Mouse (Mus musculus): ENCODE data around the gene Csrp2. TPM values are rescaled to one million over a fixed set of nuclear protein-coding genes. Genes with fewer than 3 reads are reported as not detected.

The Csrp2 gene
- polyA plus RNA-seq, 1 experiment from 2014 or later = 273 TPM

DNA sequence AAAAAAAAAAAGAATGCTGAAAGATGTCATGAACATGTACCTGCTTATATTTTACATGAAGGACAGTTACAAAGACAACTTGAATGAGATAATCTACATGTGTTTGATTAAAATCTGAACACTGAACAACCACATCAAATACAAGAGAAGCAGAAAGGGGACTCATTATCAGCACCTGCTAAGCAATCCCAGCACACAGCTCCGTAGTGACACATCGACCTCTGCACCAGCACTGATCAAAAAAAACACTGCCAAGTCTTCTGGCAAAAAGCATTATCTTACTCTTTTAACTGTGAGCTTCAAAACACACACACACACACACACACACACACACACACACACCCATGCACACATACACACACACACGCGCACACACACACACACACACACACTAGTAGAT is 32.2 kb downstream of the Csrp2 start:
- no peaks in the 10 kb centered on the region for H3K27me3 ChIP-seq (replicated peaks)
- no peaks in the 10 kb centered on the region for H3K4me1 ChIP-seq (replicated peaks)
- no peak overlapping the region for H3K27ac ChIP-seq
- WGBS = 67% methylated on average over 4 of the region's 4 CpGs
- H3K9me3 ChIP-seq = no peaks in the 10 kb centered on the region
- no peak for ATAC-seq
- H3K9ac ChIP-seq = no peak overlapping the region
- no peak overlapping the region for H3K4me2 ChIP-seq (replicated peaks)
- H3K4me3 ChIP-seq (replicated peaks) = no peak overlapping the region
- 0 out of 2 replicates have a peak, but pooled peaks cover 5% of the 10 kb centered on the region for H3K36me3 ChIP-seq

DNA sequence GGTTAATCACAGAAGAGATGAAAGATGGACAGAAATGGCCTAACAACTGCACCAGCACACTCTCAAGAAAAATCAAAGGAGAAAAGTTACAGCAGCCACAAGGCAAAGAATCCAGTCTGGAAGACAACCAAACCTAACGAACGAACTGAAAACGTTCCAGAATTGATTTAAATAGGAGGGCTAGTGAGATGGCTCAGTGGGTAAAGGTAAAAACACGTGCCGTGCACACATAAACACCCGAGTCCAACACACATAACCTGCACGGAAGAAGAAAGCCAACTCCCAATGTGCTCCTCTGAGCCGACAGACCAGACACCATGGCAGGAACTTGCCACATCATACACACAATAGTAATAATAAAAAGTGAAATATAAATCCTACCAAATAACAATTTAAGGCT is 32.7 kb downstream of the Csrp2 start:
- ATAC-seq = no peak

DNA sequence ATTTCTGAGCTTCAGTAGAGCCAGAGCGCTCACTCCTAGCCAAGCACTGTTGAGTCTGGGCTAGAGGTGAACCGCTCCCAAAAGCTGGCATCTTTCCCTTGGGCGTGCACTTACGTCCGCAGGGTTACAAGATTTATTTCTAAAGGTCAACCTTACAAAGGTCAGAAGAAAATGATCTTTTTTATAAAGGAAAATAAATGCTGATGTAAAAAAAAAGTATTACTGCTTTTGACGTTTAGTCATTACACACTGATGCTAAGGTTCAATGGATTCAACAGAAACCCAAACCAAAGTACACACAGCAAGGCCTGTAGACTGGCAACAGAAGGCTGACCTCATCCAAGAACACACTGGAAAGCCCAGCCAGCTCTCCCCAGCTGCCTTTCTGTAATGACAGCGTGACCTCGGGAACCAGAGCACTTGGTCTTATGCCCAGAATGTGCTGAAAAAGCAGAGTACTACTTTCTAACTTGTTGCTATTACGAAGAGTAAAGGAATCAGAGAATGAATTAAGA is 33.4 kb downstream of the Csrp2 start:
- H3K27ac ChIP-seq = 0 out of 2 replicates have a peak overlapping the region, but pooled peaks have one; percentile 42
- H3K4me3 ChIP-seq (replicated peaks) = no peak overlapping the region
- no peaks in the 10 kb centered on the region for H3K36me3 ChIP-seq
- WGBS = 56% methylated on average over 9 of the region's 9 CpGs
- ATAC-seq = peak; percentile 82
- no peaks in the 10 kb centered on the region for H3K9me3 ChIP-seq
- no peak overlapping the region for H3K4me2 ChIP-seq (replicated peaks)
- H3K27me3 ChIP-seq (replicated peaks) = no peaks in the 10 kb centered on the region
- H3K9ac ChIP-seq = no peak overlapping the region
- no peaks in the 10 kb centered on the region for H3K4me1 ChIP-seq (replicated peaks)

More for the DNA sequence above, 32.7 kb downstream of the Csrp2 start:
- Histone ChIP-seq H3K4me3 (replicated peaks) (no peak overlapping the region), H3K27me3 (replicated peaks) (no peaks in the 10 kb centered on the region), H3K36me3 (0 out of 2 replicates have a peak, but pooled peaks cover 4% of the 10 kb centered on the region), H3K27ac (no peak overlapping the region), H3K9me3 (no peaks in the 10 kb centered on the region), H3K9ac (no peak overlapping the region), H3K4me1 (replicated peaks) (no peaks in the 10 kb centered on the region), H3K4me2 (replicated peaks) (no peak overlapping the region)
- 72% methylated on average over 8 of the region's 8 CpGs for WGBS

GRCm38 (mm10) chr10:110958879-110959278 is 39.3 kb downstream of the Csrp2 start:
- Histone ChIP-seq H3K27me3 (replicated peaks) (no peaks in the 10 kb centered on the region), H3K9me3 (no peaks in the 10 kb centered on the region), H3K4me3 (replicated peaks) (no peak overlapping the region), H3K4me2 (replicated peaks) (no peak overlapping the region), H3K4me1 (replicated peaks) (no peaks in the 10 kb centered on the region), H3K27ac (no peak overlapping the region), H3K9ac (no peak overlapping the region), H3K36me3 (peaks cover 5% of the 10 kb centered on the region; the same call in 1 of the 2 replicates)
- ATAC-seq = no peak
- WGBS = 94% methylated on average over 6 of the region's 6 CpGs

DNA sequence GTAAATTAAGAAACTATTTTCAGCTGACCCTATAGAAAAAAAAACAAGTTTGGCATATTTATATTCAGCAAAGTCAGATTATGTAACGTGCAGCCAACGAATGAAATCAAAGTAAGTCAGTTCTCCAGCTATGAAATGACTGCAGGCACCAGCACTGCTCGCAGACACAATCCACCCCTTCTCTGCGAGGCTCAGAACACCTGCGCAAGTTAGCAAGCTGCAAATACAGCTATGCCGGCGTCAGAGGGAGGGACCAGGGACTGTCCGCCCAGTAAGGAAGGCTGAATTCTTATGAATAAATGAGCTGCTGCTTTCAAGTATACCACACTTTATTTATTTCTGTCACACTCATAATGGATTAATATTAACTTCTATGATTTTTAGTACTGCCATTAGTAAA is 40.2 kb downstream of the Csrp2 start:
- Histone ChIP-seq H3K9ac (no peak overlapping the region), H3K27me3 (replicated peaks) (no peaks in the 10 kb centered on the region), H3K4me3 (replicated peaks) (no peak overlapping the region), H3K4me1 (replicated peaks) (no peaks in the 10 kb centered on the region), H3K4me2 (replicated peaks) (no peak overlapping the region), H3K9me3 (no peaks in the 10 kb centered on the region), H3K36me3 (peaks cover 5% of the 10 kb centered on the region; the same call in 1 of the 2 replicates), H3K27ac (no peak overlapping the region)
- no peak for ATAC-seq
- WGBS = 89% methylated on average over 8 of the region's 8 CpGs

GRCm38 (mm10) chr10:110960841-110961240 is 41.3 kb downstream of the Csrp2 start:
- no peaks in the 10 kb centered on the region for H3K9me3 ChIP-seq
- WGBS = 90% methylated on average over 6 of the region's 6 CpGs
- no peaks in the 10 kb centered on the region for H3K4me1 ChIP-seq (replicated peaks)
- H3K4me3 ChIP-seq (replicated peaks) = no peak overlapping the region
- no peak overlapping the region for H3K4me2 ChIP-seq (replicated peaks)
- ATAC-seq = no peak
- H3K27me3 ChIP-seq (replicated peaks) = no peaks in the 10 kb centered on the region
- H3K27ac ChIP-seq = no peak overlapping the region
- H3K9ac ChIP-seq = no peak overlapping the region
- peaks cover 5% of the 10 kb centered on the region; the same call in 1 of the 2 replicates for H3K36me3 ChIP-seq

DNA sequence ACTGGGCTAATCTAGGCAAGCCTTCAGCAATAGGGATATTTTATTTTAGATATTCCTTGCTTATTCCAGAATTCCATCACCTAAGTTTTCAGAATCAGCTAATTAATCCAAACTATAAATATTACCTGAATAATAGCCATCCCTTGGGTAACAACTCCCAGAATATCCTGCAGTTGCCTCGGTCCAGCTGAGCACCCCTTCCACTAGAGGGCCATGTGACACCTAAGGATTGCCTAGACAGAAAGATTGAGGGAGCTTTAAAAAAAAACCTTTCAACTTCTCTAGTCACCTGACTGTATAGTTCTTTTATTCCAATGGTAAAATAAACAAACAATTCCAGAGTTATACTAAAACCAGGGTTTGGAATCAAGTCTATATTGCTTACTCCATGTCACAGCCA is 42.6 kb downstream of the Csrp2 start:
- Histone ChIP-seq H3K4me3 (replicated peaks) (no peak overlapping the region), H3K27ac (no peak overlapping the region), H3K9me3 (no peaks in the 10 kb centered on the region), H3K4me2 (replicated peaks) (no peak overlapping the region), H3K4me1 (replicated peaks) (no peaks in the 10 kb centered on the region), H3K27me3 (replicated peaks) (no peaks in the 10 kb centered on the region), H3K9ac (no peak overlapping the region), H3K36me3 (peaks cover 5% of the 10 kb centered on the region; the same call in 1 of the 2 replicates)
- no peak for ATAC-seq
- 27% methylated on average over 1 of the region's 1 CpGs for WGBS

- Histone ChIP-seq H3K9me3 (no peaks in the 10 kb centered on the region), H3K4me3 (replicated peaks) (no peak overlapping the region), H3K4me1 (replicated peaks) (no peaks in the 10 kb centered on the region), H3K27ac (no peak overlapping the region), H3K36me3 (no peaks in the 10 kb centered on the region; the same call in 1 of the 2 replicates), H3K9ac (no peak overlapping the region), H3K27me3 (replicated peaks) (no peaks in the 10 kb centered on the region), H3K4me2 (replicated peaks) (no peak overlapping the region)
- 59% methylated on average over 3 of the region's 3 CpGs for WGBS
- ATAC-seq = no peak
These were observed 51.5 kb downstream of the Csrp2 start for GRCm38 (mm10) chr10:110971044-110971443.

GRCm38 (mm10) chr10:110971483-110971882 is 51.9 kb downstream of the Csrp2 start:
- Histone ChIP-seq H3K36me3 (no peaks in the 10 kb centered on the region; the same call in 1 of the 2 replicates), H3K27ac (no peak overlapping the region), H3K4me3 (replicated peaks) (no peak overlapping the region), H3K4me2 (replicated peaks) (no peak overlapping the region), H3K27me3 (replicated peaks) (no peaks in the 10 kb centered on the region), H3K9me3 (no peaks in the 10 kb centered on the region), H3K9ac (no peak overlapping the region), H3K4me1 (replicated peaks) (no peaks in the 10 kb centered on the region)
- 69% methylated on average over 6 of the region's 6 CpGs for WGBS
- ATAC-seq = peak; percentile 19; the same call in 1 of the 2 replicates

GRCm38 (mm10) chr10:110971998-110972397 is 52.4 kb downstream of the Csrp2 start:
- Histone ChIP-seq H3K27me3 (replicated peaks) (no peaks in the 10 kb centered on the region), H3K27ac (no peak overlapping the region), H3K4me1 (replicated peaks) (no peaks in the 10 kb centered on the region), H3K4me2 (replicated peaks) (no peak overlapping the region), H3K4me3 (replicated peaks) (no peak overlapping the region), H3K9ac (no peak overlapping the region), H3K9me3 (no peaks in the 10 kb centered on the region), H3K36me3 (no peaks in the 10 kb centered on the region; the same call in 1 of the 2 replicates)
- peak; percentile 82 for ATAC-seq
- 32% methylated on average over 9 of the region's 9 CpGs for WGBS

DNA sequence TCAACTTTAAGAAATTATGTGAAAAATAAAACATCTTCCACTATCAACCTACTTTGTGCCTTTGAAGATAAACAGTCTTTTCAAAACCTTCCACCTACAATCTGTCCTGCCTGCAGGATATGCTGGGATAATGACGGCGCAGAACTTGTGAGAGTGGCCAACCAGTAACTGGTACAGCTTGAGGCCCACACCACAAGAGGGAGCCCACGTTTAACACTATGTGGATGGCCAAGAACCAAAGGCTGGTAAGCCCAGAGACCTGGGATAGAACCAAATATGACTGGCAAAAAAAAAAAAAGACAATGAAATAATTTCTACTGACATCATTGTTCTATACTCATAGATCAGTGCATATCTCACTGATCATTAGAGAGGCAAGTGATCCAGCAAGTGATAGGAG is 54.9 kb downstream of the Csrp2 start:
- no peak overlapping the region for H3K4me2 ChIP-seq (replicated peaks)
- no peak for ATAC-seq

DNA sequence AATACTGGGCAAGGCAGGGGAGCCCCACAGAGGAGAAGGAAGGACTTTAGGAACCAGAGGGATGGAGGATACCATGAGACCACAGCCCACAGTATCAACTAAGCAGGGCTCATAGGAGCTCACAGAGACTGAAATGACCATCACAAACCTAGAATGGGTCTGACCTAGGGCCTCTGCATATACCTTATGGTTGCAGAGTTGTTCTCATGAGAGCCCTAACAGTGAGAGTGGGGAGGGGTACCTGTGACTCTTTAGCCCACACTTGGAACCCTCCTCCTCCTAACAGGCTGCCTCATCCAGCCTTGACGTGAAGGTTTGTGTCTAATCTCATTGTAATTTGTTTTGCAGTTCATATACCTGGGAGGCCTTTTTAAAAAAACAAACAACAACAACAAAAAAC is 55.3 kb downstream of the Csrp2 start:
- H3K36me3 ChIP-seq = no peaks in the 10 kb centered on the region; the same call in 1 of the 2 replicates
- H3K9me3 ChIP-seq = no peaks in the 10 kb centered on the region
- no peak overlapping the region for H3K4me2 ChIP-seq (replicated peaks)
- no peak overlapping the region for H3K27ac ChIP-seq
- H3K4me3 ChIP-seq (replicated peaks) = no peak overlapping the region
- 90% methylated on average over 1 of the region's 1 CpGs for WGBS
- no peak overlapping the region for H3K9ac ChIP-seq
- no peak for ATAC-seq
- no peaks in the 10 kb centered on the region for H3K27me3 ChIP-seq (replicated peaks)
- H3K4me1 ChIP-seq (replicated peaks) = no peaks in the 10 kb centered on the region

More for the DNA sequence above, 54.9 kb downstream of the Csrp2 start:
- Histone ChIP-seq H3K9ac (no peak overlapping the region), H3K27ac (no peak overlapping the region), H3K4me1 (replicated peaks) (no peaks in the 10 kb centered on the region), H3K36me3 (no peaks in the 10 kb centered on the region; the same call in 1 of the 2 replicates), H3K27me3 (replicated peaks) (no peaks in the 10 kb centered on the region), H3K9me3 (no peaks in the 10 kb centered on the region), H3K4me3 (replicated peaks) (no peak overlapping the region)
- WGBS = 58% methylated on average over 3 of the region's 3 CpGs

DNA sequence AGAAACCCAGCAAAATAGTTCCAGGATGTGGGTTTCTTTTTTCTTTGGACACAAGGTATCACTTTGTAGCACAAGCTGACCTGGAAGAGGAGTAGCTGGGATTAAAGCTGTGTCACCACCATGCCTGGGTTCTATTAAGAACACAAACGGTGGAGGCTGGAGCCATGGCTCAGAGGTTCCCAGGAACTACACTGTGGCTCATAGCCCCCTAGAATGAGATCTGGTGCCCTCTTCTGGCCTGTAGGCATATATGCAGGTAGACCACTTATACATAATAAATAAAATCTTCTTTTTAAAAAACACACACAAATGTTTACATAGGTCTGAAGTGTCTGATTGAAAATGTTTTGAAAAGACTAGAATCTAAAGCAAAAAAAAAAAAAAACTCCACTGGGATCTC is 56.5 kb downstream of the Csrp2 start:
- Histone ChIP-seq H3K4me3 (replicated peaks) (no peak overlapping the region), H3K4me2 (replicated peaks) (no peak overlapping the region), H3K9ac (no peak overlapping the region), H3K27ac (no peak overlapping the region), H3K27me3 (replicated peaks) (no peaks in the 10 kb centered on the region), H3K4me1 (replicated peaks) (no peaks in the 10 kb centered on the region), H3K9me3 (no peaks in the 10 kb centered on the region), H3K36me3 (no peaks in the 10 kb centered on the region; the same call in 1 of the 2 replicates)
- WGBS = 0% methylated on average over 1 of the region's 1 CpGs
- peak; percentile 32; the same call in 1 of the 2 replicates for ATAC-seq

Data from intestine, embryonic 15.5 days (tissue).